Mouse (Mus musculus) CH12.LX (cell line): ENCODE measurements around the gene Gtf2ird2. TPM values are rescaled to one million over a fixed set of nuclear protein-coding genes. Genes with fewer than 3 reads are reported as not detected.

Experiments
- DNase-seq: peaks from one replicate; pipeline ENCODE4 v3.0.0-alpha.2; 2013; ENCODE audit errors: extremely low read depth
- H3K27ac ChIP-seq: 2 replicates; pipeline ENCODE4 v1.5.1; 2012; ENCODE audit warnings: low read depth, mild to moderate bottlenecking, control low read depth, moderate library complexity; ENCODE audit not compliant: insufficient read depth
- H3K27me3 ChIP-seq: replicated peaks from 2 replicates; pipeline ENCODE3; 2012; ENCODE audit warnings: inconsistent platforms
- H3K36me3 ChIP-seq, 2 experiments: replicated peaks in 1 of 2; 2 replicates each; pipeline versions ENCODE3 to v1.6.1; 2012; ENCODE audit warnings: inconsistent platforms in 1 of 2, low read length in 1 of 2, mild to moderate bottlenecking in 1 of 2, mixed read lengths in 1 of 2, moderate library complexity in 1 of 2; ENCODE audit not compliant: control insufficient read depth in 1 of 2, insufficient read depth in 1 of 2
- H3K4me1 ChIP-seq, 2 experiments: 2 replicates each; pipeline ENCODE4 v1.6.1; 2012; ENCODE audit warnings: inconsistent platforms in 1 of 2, moderate library complexity in 1 of 2; ENCODE audit not compliant: insufficient read depth in 2 of 2, control insufficient read depth in 1 of 2
- H3K4me2 ChIP-seq: 2 replicates; pipeline ENCODE4 v1.6.1; 2012; ENCODE audit warnings: low read depth, mild to moderate bottlenecking, control low read depth; ENCODE audit not compliant: poor library complexity, insufficient read depth, severe bottlenecking
- H3K4me3 ChIP-seq, 3 experiments: fragments of 150-350 bp in 1 of 3; sonication (generic) in 1 of 3; replicated peaks in 1 of 3; 2 replicates each; pipeline versions ENCODE3 to v1.5.1; 2011 to 2012; ENCODE audit warnings: low read depth in 2 of 3, low read length in 2 of 3, mild to moderate bottlenecking in 2 of 3, moderate library complexity in 2 of 3, control low read depth in 1 of 3, improper control_type of control experiment in 1 of 3, inconsistent platforms in 1 of 3, mixed read lengths in 1 of 3; ENCODE audit not compliant: poor library complexity in 1 of 3
- H3K79me2 ChIP-seq: replicated peaks from 2 replicates; pipeline ENCODE4 v1.6.1; 2012; ENCODE audit warnings: mild to moderate bottlenecking, moderate library complexity; ENCODE audit not compliant: control insufficient read depth, poor library complexity, insufficient read depth, severe bottlenecking; ENCODE audit errors: extremely low read depth
- H3K9ac ChIP-seq: 2 replicates; pipeline ENCODE4 v1.6.1; 2012; ENCODE audit warnings: low read depth, mild to moderate bottlenecking, control low read depth, moderate library complexity; ENCODE audit not compliant: insufficient read depth
- H3K9me3 ChIP-seq: replicated peaks from 2 replicates; pipeline ENCODE3; 2012; ENCODE audit warnings: low read length, inconsistent platforms, mixed read lengths
- BHLHE40 ChIP-seq: IDR thresholded peaks from 2 replicates; pipeline ENCODE4 v1.6.1; 2011; ENCODE audit warnings: mild to moderate bottlenecking, low read depth, low read length, improper control_type of control experiment
- CTCF ChIP-seq, 2 experiments: IDR thresholded peaks in 1 of 2; conservative IDR thresholded peaks in 1 of 2; 2 replicates each; pipeline ENCODE4 v1.5.1; 2011 to 2012; ENCODE audit warnings: low read depth in 2 of 2, low read length in 2 of 2, improper control_type of control experiment in 1 of 2, inconsistent platforms in 1 of 2, mild to moderate bottlenecking in 1 of 2, moderate library complexity in 1 of 2
- E2F4 ChIP-seq: IDR thresholded peaks from 2 replicates; pipeline ENCODE4 v1.6.1; 2011; ENCODE audit warnings: low read depth, low read length, improper control_type of control experiment; ENCODE audit not compliant: insufficient replicate concordance
- ELF1 ChIP-seq: IDR thresholded peaks from 2 replicates; pipeline ENCODE4 v1.6.1; 2014; ENCODE audit warnings: low read depth, mild to moderate bottlenecking, inconsistent platforms, low read length, improper control_type of control experiment
- ETS1 ChIP-seq: conservative IDR thresholded peaks from 2 replicates; pipeline ENCODE4 v1.6.1; 2012; ENCODE audit warnings: low read depth, mild to moderate bottlenecking, inconsistent platforms, low read length, improper control_type of control experiment, moderate library complexity
- HCFC1 ChIP-seq: IDR thresholded peaks from 2 replicates; pipeline ENCODE4 v1.6.1; 2012; ENCODE audit warnings: low read depth, mild to moderate bottlenecking, inconsistent platforms, low read length, improper control_type of control experiment
- IRF4 ChIP-seq: IDR thresholded peaks from 2 replicates; pipeline ENCODE4 v1.6.1; 2014; ENCODE audit warnings: low read depth, mild to moderate bottlenecking, inconsistent platforms, low read length, improper control_type of control experiment
- KAT2A ChIP-seq: IDR thresholded peaks from 2 replicates; pipeline ENCODE4 v1.6.1; 2012; ENCODE audit warnings: low read length, improper control_type of control experiment, inconsistent platforms; ENCODE audit not compliant: insufficient replicate concordance
- MAFK ChIP-seq: IDR thresholded peaks from 2 replicates; pipeline ENCODE4 v1.6.1; 2011; ENCODE audit warnings: low read length, improper control_type of control experiment; ENCODE audit not compliant: insufficient replicate concordance
- MAX ChIP-seq: IDR thresholded peaks from 2 replicates; pipeline ENCODE4 v1.6.1; 2011; ENCODE audit warnings: low read length, improper control_type of control experiment
- NRF1 ChIP-seq: IDR thresholded peaks from 2 replicates; pipeline ENCODE4 v1.6.1; 2014; ENCODE audit warnings: low read depth, mild to moderate bottlenecking, inconsistent platforms, low read length, improper control_type of control experiment, moderate library complexity
- SIN3A ChIP-seq: IDR thresholded peaks from 2 replicates; pipeline ENCODE4 v1.6.1; 2012; ENCODE audit warnings: low read length, improper control_type of control experiment, inconsistent platforms
- SMC3 ChIP-seq: IDR thresholded peaks from 2 replicates; pipeline ENCODE4 v1.6.1; 2011; ENCODE audit warnings: low read depth, low read length, improper control_type of control experiment
- USF1 ChIP-seq: IDR thresholded peaks from 2 replicates; pipeline ENCODE4 v1.6.1; 2014; ENCODE audit warnings: low read depth, mild to moderate bottlenecking, inconsistent platforms, low read length, improper control_type of control experiment
- USF2 ChIP-seq: conservative IDR thresholded peaks from 2 replicates; pipeline ENCODE4 v1.6.1; 2011; ENCODE audit warnings: low read depth, low read length, improper control_type of control experiment
- ZC3H11A ChIP-seq: IDR thresholded peaks from 2 replicates; pipeline ENCODE4 v1.6.1; 2012; ENCODE audit warnings: low read depth, mild to moderate bottlenecking, inconsistent platforms, low read length, improper control_type of control experiment
- ZKSCAN1 ChIP-seq: IDR thresholded peaks from 2 replicates; pipeline ENCODE4 v1.6.1; 2012; ENCODE audit warnings: low read depth, inconsistent platforms, low read length, improper control_type of control experiment, borderline replicate concordance
- dilution Hi-C: fragments of 300-500 bp; cut with MboI; formaldehyde crosslinking; loops from 2 replicates; pipeline ENCODE4 v1.14.3; 2020; ENCODE audit warnings: low sequenced_read_pairs; ENCODE audit not compliant: extremely low pct_unique_long_range_greater_than_20kb, extremely low pct_ligation_motif_present
- in situ Hi-C: fragments of 300-500 bp; cut with MboI; formaldehyde crosslinking; loops from 3 replicates; pipeline ENCODE4 v1.14.3; 2019; ENCODE audit warnings: low sequenced_read_pairs, low pct_ligation_motif_present, low pct_unique_long_range_greater_than_20kb, mixed read lengths
- polyA plus RNA-seq: library from polyadenylated mRNA; unstranded; fragments of >175 nt; gene quantifications from 2 replicates; pipeline ENCODE4 v1.2.1, GENCODE M21; 2012; ENCODE audit warnings: low read depth; ENCODE audit not compliant: insufficient read length
- total RNA-seq, 2 experiments: library from RNA; depleted of rRNA; stranded (reverse); fragments of 300-350 nt in 1 of 2; fragments of >200 nt in 1 of 2; gene quantifications; 2 replicates each; pipeline ENCODE4 v1.2.3; 2012 to 2014

The Gtf2ird2 gene
- total and polyA plus RNA-seq, 3 experiments: 1.9 to 9.7 (median 4.7) TPM

DNA sequence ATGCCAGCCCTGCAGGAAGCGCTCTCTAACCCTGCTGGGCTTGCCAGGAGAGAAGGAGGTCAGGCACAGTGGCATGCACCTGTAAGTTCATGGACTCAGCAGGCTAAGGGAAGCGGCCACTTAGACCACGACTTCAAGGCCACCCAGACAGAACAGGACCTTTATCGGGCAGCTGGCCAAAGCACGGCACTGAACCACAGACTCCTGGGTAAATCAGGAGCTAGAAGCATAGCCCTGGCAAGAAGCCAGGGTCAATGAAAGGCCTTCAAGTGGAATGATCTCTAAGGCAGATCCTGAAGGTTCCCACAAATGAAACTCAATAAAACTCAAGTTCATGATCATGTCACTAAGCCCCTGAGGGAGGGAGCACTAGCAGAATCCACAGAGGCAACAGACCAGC, 19.1 kb upstream of the Gtf2ird2 start:
- H3K9ac ChIP-seq: no peak overlapping the region
- H3K9me3 ChIP-seq: no peaks in the 10 kb centered on the region
- TF ChIP-seq MAFK: no peak
- H3K27ac ChIP-seq: no peak overlapping the region
- H3K4me2 ChIP-seq: no peak overlapping the region
- H3K4me3 ChIP-seq: no peak overlapping the region
- no peak for DNase-seq
- peaks cover 66 to 90% of the 10 kb centered on the region in 2 experiments for H3K36me3 ChIP-seq
- H3K4me1 ChIP-seq: peaks cover 6 to 23% of the 10 kb centered on the region in 2 experiments; a peak in 3 of 4 replicates
- no peaks in the 10 kb centered on the region for H3K27me3 ChIP-seq
- H3K79me2 ChIP-seq: no peaks in the 10 kb centered on the region
- dilution Hi-C loops (no loop called here), in situ Hi-C loops (no loop called here)

DNA sequence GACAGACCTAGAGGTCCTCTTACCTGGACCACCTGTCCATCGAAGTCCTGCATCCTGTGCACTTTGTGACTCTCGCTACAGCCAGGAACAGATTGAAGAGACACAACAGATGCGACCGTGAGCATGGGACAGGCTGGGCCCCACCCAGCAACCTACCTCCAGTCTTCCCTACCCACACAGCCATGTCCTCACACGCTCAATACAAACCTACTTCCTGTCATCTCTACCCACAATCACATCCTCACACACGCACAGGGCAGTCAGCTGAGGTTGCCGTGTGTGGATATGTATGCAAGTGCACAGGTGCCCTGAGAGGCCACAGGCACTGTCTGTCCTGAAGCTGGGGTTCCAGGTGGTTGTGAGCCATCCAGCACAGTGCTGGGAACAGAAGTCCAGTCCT, 17.2 kb upstream of the Gtf2ird2 start:
- no peak overlapping the region for H3K27ac ChIP-seq
- peaks cover 62 to 90% of the 10 kb centered on the region in 2 experiments for H3K36me3 ChIP-seq
- in situ Hi-C loops: no loop called here
- no peak overlapping the region for H3K4me2 ChIP-seq
- H3K9ac ChIP-seq: no peak overlapping the region
- no peak for DNase-seq
- no peak overlapping the region for H3K4me3 ChIP-seq
- H3K79me2 ChIP-seq: no peaks in the 10 kb centered on the region
- H3K9me3 ChIP-seq: no peaks in the 10 kb centered on the region
- H3K4me1 ChIP-seq: peaks cover 6 to 23% of the 10 kb centered on the region in 2 experiments; a peak in 3 of 4 replicates
- TF ChIP-seq USF2 (no peak), SIN3A (no peak), NRF1 (no peak), CTCF (conservative IDR thresholded peaks at IDR 0.05 in 1 of 2, IDR thresholded peaks at IDR 0.05 in 1 of 2; ENCODE audit: low read depth in 2 of 2, low read length in 2 of 2) (no peak), MAX (no peak), ZC3H11A (no peak), ETS1 (no peak), USF1 (no peak), BHLHE40 (no peak), ELF1 (no peak), ZKSCAN1 (no peak), SMC3 (no peak), KAT2A (no peak), E2F4 (no peak), IRF4 (no peak), HCFC1 (no peak)
- dilution Hi-C loops: no loop called here
- H3K27me3 ChIP-seq: no peaks in the 10 kb centered on the region
